Mouse (Mus musculus) retina, postnatal 1 day (tissue): ENCODE results near the gene Ppp2r5e.
"Not testable (repeated sequence)": the region's sequence is repeated elsewhere in the genome, so short reads cannot be mapped to it uniquely, and the experiment has no call there.

Source experiments
- DNase-seq: peaks from one replicate; pipeline ENCODE4 v3.0.0-alpha.2; 2012

The Ppp2r5e gene

DNA sequence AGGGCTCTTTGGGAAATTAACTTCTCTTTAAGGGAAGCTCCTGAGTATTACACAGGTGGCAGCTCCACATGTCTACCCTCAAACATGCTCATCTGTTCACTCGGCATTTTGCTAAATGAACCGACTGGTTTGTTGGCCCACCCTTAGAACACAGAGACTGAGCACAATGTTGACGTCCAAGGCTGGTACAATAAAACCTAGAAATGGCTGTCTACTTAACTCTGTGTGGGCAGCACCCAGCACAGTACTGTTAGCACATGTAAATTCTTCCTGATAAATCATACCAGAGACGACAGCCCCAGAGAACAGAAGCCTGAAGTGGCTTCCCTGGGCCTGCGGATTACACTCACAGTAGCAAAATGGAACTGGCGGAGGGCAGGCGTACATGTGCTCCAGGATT, 59.5 kb downstream of the Ppp2r5e start:
- DNase-seq = no peak

- no peak for DNase-seq
Measured at GRCm38 (mm10) chr12:75533145-75533544, 62.9 kb downstream of the Ppp2r5e start.

DNA sequence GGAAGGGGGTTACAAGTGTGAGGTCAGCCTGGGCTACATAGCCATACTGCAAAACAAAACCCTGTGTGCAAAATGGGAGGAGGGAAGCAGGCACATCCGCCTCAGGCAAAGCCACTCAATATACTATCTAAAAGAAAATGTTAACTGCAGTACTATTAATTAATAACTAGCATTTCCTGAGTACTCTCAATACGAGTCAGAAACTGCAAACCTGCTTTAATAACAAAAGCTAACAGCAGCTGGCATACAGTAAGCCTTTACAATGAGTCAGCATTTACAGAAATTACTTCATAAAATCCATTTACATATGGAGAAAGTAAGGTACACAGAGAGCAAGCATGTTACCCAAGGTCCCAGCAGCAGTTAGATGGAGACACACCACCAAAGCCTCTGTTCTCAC, 64.2 kb downstream of the Ppp2r5e start:
- DNase-seq = no peak

GRCm38 (mm10) chr12:75528857-75529808, 66.9 kb downstream of the Ppp2r5e start:
- no peak for DNase-seq

- no peak for DNase-seq
Measured at GRCm38 (mm10) chr12:75528300-75528699, 67.7 kb downstream of the Ppp2r5e start.

- no peak for DNase-seq
Measured at GRCm38 (mm10) chr12:75524199-75524598, 71.8 kb downstream of the Ppp2r5e start.

GRCm38 (mm10) chr12:75522931-75523330, 73.1 kb downstream of the Ppp2r5e start:
- no peak for DNase-seq

DNA sequence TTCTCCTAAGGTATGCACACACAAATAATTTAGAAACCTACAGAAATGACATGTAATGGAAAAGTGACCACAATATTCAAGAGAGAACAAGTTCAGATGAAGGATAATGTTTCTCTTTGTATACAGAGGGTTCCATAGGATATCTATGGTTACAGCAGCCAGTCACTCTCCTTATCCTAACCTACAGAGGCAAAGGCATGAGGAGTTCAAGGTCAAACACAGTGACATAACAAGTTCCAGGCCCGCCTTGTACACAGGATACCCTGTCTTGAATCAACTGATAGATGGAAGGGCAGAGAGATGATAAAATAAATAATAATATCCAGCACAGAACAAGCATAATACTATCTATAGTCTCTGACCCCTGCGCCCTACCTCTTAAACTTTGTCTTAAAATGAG, 73.7 kb downstream of the Ppp2r5e start:
- no peak for DNase-seq

- no peak for DNase-seq
Measured at GRCm38 (mm10) chr12:75520395-75520794, 75.7 kb downstream of the Ppp2r5e start.

GRCm38 (mm10) chr12:75519181-75519940, 76.7 kb downstream of the Ppp2r5e start:
- DNase-seq = no peak

DNA sequence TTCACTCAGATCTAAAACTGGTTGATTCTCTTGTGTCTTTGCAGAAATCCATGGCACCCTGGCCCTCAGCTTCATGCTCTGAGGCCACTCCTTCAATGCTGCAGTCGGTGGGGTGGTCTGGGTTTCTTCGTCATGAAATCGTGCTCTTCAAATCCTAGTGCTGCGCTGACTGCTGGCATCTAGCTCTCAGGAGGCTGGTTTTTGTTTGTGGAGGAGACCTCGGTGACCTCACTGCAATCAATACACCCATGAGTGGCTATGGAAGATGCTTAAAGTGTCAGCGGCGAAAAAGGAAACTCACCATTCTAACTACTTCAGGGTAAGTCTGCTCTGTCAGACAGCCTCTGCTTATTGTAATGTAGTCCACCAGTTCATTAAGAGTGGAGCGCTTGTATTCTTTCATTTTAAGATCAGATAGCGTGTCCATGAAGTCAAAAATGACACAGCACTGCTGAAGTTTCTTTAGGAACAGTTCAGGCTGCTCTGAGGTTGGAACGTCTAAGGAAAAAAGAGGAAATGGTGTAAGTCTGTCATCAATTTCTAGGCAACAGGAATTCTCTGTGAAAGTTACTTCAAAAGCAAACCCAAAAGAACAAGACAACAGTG, 80.6 kb downstream of the Ppp2r5e start:
- DNase-seq = no peak

- no peak for DNase-seq
Measured at GRCm38 (mm10) chr12:75511520-75511919, 84.5 kb downstream of the Ppp2r5e start.

GRCm38 (mm10) chr12:75504991-75505650, 90.9 kb downstream of the Ppp2r5e start:
- no peak for DNase-seq

- DNase-seq = no peak
Measured at GRCm38 (mm10) chr12:75502664-75503063, 93.4 kb downstream of the Ppp2r5e start.

GRCm38 (mm10) chr12:75497698-75498097, 98.3 kb downstream of the Ppp2r5e start:
- DNase-seq = no peak

- no peak for DNase-seq
Measured at GRCm38 (mm10) chr12:75495636-75496035, 100.4 kb downstream of the Ppp2r5e start.

GRCm38 (mm10) chr12:75494643-75495042, 101.4 kb downstream of the Ppp2r5e start:
- no peak for DNase-seq

DNA sequence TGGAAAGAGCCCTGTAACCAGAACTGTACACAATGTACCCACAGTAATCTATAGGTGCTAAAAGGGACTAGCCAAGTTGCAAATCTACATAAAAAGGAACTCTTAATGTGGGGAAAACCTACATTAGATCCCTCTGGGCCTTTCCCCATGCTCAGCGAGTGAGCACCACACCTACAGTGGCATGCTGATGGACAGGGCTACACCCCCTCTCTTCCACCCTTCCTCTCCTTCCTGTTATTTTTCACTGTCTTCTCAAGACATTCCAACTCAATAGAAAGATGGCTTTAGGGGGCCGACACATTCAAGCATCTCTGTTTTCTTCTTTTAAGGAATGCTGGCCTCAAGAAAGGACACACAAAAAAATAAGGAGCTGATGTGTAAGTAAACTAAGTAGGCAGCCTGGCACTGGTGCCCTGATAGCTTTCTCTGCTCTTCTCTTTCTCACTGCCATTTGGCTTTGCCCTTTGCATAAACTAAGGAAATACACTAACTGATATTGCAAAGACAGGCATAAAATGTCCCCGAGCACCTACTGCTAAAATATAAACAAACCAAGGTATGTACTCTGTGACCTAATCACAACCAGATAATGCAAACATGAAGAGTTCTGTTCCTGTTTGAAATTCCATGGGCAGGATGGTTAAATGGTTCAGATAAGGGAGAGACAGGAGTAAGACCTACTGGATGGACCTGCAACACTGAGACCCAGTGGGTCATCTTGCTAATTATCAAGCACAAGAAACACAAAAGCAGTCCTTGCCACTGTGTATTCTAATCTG, 103.3 kb downstream of the Ppp2r5e start:
- no peak for DNase-seq

GRCm38 (mm10) chr12:75492148-75492547, 103.9 kb downstream of the Ppp2r5e start:
- DNase-seq = not testable (repeated sequence)

GRCm38 (mm10) chr12:75487500-75487899, 108.5 kb downstream of the Ppp2r5e start:
- DNase-seq = no peak

DNA sequence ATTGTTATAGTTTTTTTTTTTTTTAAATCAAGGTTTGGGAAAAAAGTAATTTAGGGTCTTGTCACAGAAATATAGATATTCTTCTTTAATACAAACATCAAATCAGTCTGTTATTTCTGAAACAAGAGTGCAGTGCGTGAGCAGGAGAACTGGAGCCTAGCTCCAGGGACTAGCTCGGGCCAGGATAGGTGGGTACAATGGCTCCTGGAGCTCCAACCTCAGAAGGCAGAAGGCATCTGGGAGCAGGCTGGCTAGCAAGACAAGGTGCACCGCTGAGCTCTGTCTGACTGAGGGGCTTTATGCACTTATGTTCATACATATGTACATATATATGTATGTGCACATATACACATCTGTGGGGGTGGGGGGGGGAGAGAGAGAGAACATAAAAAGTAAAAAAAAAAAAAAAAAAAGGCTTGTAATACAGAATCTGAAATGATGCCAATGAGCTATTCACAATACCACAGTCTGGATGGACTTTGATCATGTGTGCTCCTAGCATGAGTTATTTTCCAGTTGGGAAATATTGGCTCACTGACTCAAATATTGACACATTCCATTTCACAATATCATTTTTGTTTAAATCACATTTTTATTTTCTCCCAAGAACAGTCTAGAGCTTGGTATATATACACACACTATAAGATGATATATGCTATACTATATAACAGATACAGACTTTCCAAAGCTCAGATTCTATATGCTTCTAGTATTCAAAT, 109.3 kb downstream of the Ppp2r5e start:
- no peak for DNase-seq
